Mouse (Mus musculus): ENCODE measurements at regions not wholly inside any gene's neighbourhood (a gene's known extent, or its start where the extent isn't known, plus 50 kb on each side); places are given as distances from the start of the nearest gene placed in this dataset.

- ATAC-seq (replicated peaks; ENCODE audit: low FRiP score, low read depth) (no peak), DNase-seq (ENCODE audit: low spot score) (no peak)
- no peak overlapping the region for H3K4me3 ChIP-seq (replicated peaks; ENCODE audit: low read depth, low read length)
- TF ChIP-seq CTCF (IDR thresholded peaks at IDR 0.05; ENCODE audit: low read depth), result no peak
- no peaks in the 10 kb centered on the region for H3K9me3 ChIP-seq (replicated peaks; ENCODE audit: low read length)
- 72% methylated on average over 4 of the region's 4 CpGs for WGBS
- no peaks in the 10 kb centered on the region for H3K27me3 ChIP-seq (ENCODE audit: insufficient read depth, low read length)
- no peak overlapping the region for H3K4me2 ChIP-seq (ENCODE audit: low read length)
- H3K36me3 ChIP-seq (ENCODE audit: insufficient read depth, low read length), result no peaks in the 10 kb centered on the region
- no peak overlapping the region for H3K9ac ChIP-seq (ENCODE audit: low read depth, low read length)
- no peaks in the 10 kb centered on the region for H3K4me1 ChIP-seq (replicated peaks; ENCODE audit: insufficient read depth, low read length)
- H3K27ac ChIP-seq, result no peak overlapping the region
These were observed 364.5 kb upstream of the Arglu1 start for GRCm38 (mm10) chr8:9054801-9055200.

- no peaks in the 10 kb centered on the region for H3K27me3 ChIP-seq (ENCODE audit: insufficient read depth, low read length)
- no peaks in the 10 kb centered on the region for H3K4me1 ChIP-seq (replicated peaks; ENCODE audit: insufficient read depth, low read length)
- no peak for ATAC-seq (replicated peaks; ENCODE audit: low FRiP score, low read depth)
- H3K36me3 ChIP-seq (ENCODE audit: insufficient read depth, low read length), result no peaks in the 10 kb centered on the region
- H3K4me2 ChIP-seq (ENCODE audit: low read length), result no peak overlapping the region
- no peak overlapping the region for H3K27ac ChIP-seq
- WGBS, result 65% methylated on average over 10 of the region's 10 CpGs
- H3K9me3 ChIP-seq (replicated peaks; ENCODE audit: low read length), result no peaks in the 10 kb centered on the region
- H3K9ac ChIP-seq (ENCODE audit: low read depth, low read length), result no peak overlapping the region
- H3K4me3 ChIP-seq (replicated peaks; ENCODE audit: low read depth, low read length), result no peak overlapping the region
- no peak for DNase-seq (ENCODE audit: low spot score)
- TF ChIP-seq CTCF (IDR thresholded peaks at IDR 0.05; ENCODE audit: low read depth), result no peak
These were observed 361.4 kb upstream of the Arglu1 start for GRCm38 (mm10) chr8:9051699-9052098.

GRCm38 (mm10) chr8:9050740-9051475 lies 360.6 kb upstream of the Arglu1 start:
- Histone ChIP-seq H3K27me3 (ENCODE audit: insufficient read depth, low read length) (no peaks in the 10 kb centered on the region), H3K4me2 (ENCODE audit: low read length) (no peak overlapping the region), H3K27ac (no peak overlapping the region), H3K4me3 (replicated peaks; ENCODE audit: low read depth, low read length) (no peak overlapping the region), H3K9ac (ENCODE audit: low read depth, low read length) (no peak overlapping the region), H3K36me3 (ENCODE audit: insufficient read depth, low read length) (no peaks in the 10 kb centered on the region), H3K4me1 (replicated peaks; ENCODE audit: insufficient read depth, low read length) (no peaks in the 10 kb centered on the region), H3K9me3 (replicated peaks; ENCODE audit: low read length) (no peaks in the 10 kb centered on the region)
- ATAC-seq (replicated peaks; ENCODE audit: low FRiP score, low read depth), result no peak
- 66% methylated on average over 11 of the region's 11 CpGs for WGBS
- DNase-seq (ENCODE audit: low spot score), result no peak
- no peak for TF ChIP-seq CTCF (IDR thresholded peaks at IDR 0.05; ENCODE audit: low read depth)

GRCm38 (mm10) chr8:9048116-9048515 lies 357.8 kb upstream of the Arglu1 start:
- 76% methylated on average over 14 of the region's 14 CpGs for whole genome bisulfite sequencing
- H3K4me1 ChIP-seq (replicated peaks; ENCODE audit: insufficient read depth, low read length), result no peaks in the 10 kb centered on the region
- no peak overlapping the region for H3K27ac ChIP-seq
- H3K4me2 ChIP-seq (ENCODE audit: low read length), result no peak overlapping the region
- no peak for ATAC-seq (replicated peaks; ENCODE audit: low FRiP score, low read depth)
- no peaks in the 10 kb centered on the region for H3K27me3 ChIP-seq (ENCODE audit: insufficient read depth, low read length)
- H3K4me3 ChIP-seq (replicated peaks; ENCODE audit: low read depth, low read length), result no peak overlapping the region
- TF ChIP-seq CTCF (IDR thresholded peaks at IDR 0.05; ENCODE audit: low read depth), result no peak
- H3K9me3 ChIP-seq (replicated peaks; ENCODE audit: low read length), result no peaks in the 10 kb centered on the region
- no peak overlapping the region for H3K9ac ChIP-seq (ENCODE audit: low read depth, low read length)
- no peaks in the 10 kb centered on the region for H3K36me3 ChIP-seq (ENCODE audit: insufficient read depth, low read length)
- DNase-seq (ENCODE audit: low spot score), result no peak

GRCm38 (mm10) chr8:9042835-9043792 lies 352.8 kb upstream of the Arglu1 start:
- no peak overlapping the region for H3K4me3 ChIP-seq (replicated peaks; ENCODE audit: low read depth, low read length)
- no peak for TF ChIP-seq CTCF (IDR thresholded peaks at IDR 0.05; ENCODE audit: low read depth)
- 58% methylated on average over 10 of the region's 10 CpGs for whole genome bisulfite sequencing
- no peak overlapping the region for H3K27ac ChIP-seq
- ATAC-seq (replicated peaks; ENCODE audit: low FRiP score, low read depth) (no peak), DNase-seq (ENCODE audit: low spot score) (no peak)
- H3K9me3 ChIP-seq (replicated peaks; ENCODE audit: low read length), result no peaks in the 10 kb centered on the region
- no peak overlapping the region for H3K4me2 ChIP-seq (ENCODE audit: low read length)
- no peak overlapping the region for H3K9ac ChIP-seq (ENCODE audit: low read depth, low read length)
- no peaks in the 10 kb centered on the region for H3K27me3 ChIP-seq (ENCODE audit: insufficient read depth, low read length)
- H3K36me3 ChIP-seq (ENCODE audit: insufficient read depth, low read length), result no peaks in the 10 kb centered on the region
- no peaks in the 10 kb centered on the region for H3K4me1 ChIP-seq (replicated peaks; ENCODE audit: insufficient read depth, low read length)

GRCm38 (mm10) chr8:9029156-9029555 lies 338.8 kb upstream of the Arglu1 start:
- H3K9me3 ChIP-seq (replicated peaks; ENCODE audit: low read length), result no peaks in the 10 kb centered on the region
- DNase-seq (ENCODE audit: low spot score), result no peak
- no peaks in the 10 kb centered on the region for H3K27me3 ChIP-seq (ENCODE audit: insufficient read depth, low read length)
- no peak overlapping the region for H3K4me2 ChIP-seq (ENCODE audit: low read length)
- no peak overlapping the region for H3K27ac ChIP-seq
- no peak for TF ChIP-seq CTCF (IDR thresholded peaks at IDR 0.05; ENCODE audit: low read depth)
- ATAC-seq (replicated peaks; ENCODE audit: low FRiP score, low read depth), result no peak
- 66% methylated on average over 4 of the region's 4 CpGs for WGBS
- no peaks in the 10 kb centered on the region for H3K36me3 ChIP-seq (ENCODE audit: insufficient read depth, low read length)
- H3K4me3 ChIP-seq (replicated peaks; ENCODE audit: low read depth, low read length), result no peak overlapping the region
- no peaks in the 10 kb centered on the region for H3K4me1 ChIP-seq (replicated peaks; ENCODE audit: insufficient read depth, low read length)
- H3K9ac ChIP-seq (ENCODE audit: low read depth, low read length), result no peak overlapping the region

Data from kidney, postnatal 0 days (tissue).